Mouse (Mus musculus) heart, embryonic 14.5 days (tissue): ENCODE measurements at regions not wholly inside any gene's neighbourhood (a gene's known extent, or its start where the extent isn't known, plus 50 kb on each side); places are given as distances from the start of the nearest gene placed in this dataset.

Experiments
- ATAC-seq: fragments of 200-750 bp; cut with Nextera tagmentation; 2 replicates; pipeline ENCODE4 v1.8.0; 2017; ENCODE audit warnings: low read depth, moderate TSS enrichment; ENCODE audit not compliant: insufficient number of reproducible peaks, insufficient read depth, low FRiP score
- H3K27ac ChIP-seq, 2 experiments: fragments of 200-500 bp in 1 of 2; fragments of 300-500 bp in 1 of 2; sonication (generic) in 1 of 2; replicated peaks in 1 of 2; 2 replicates each; pipeline ENCODE4 v1.5.1; 2012 to 2014; ENCODE audit warnings: low read depth in 2 of 2, low read length in 2 of 2, control low read depth in 1 of 2, mild to moderate bottlenecking in 1 of 2, mixed read lengths in 1 of 2; ENCODE audit not compliant: control insufficient read depth in 1 of 2, insufficient read depth in 1 of 2
- H3K27me3 ChIP-seq: fragments of 300-500 bp; sonication (generic); 2 replicates; pipeline ENCODE4 v1.6.1; 2014; ENCODE audit warnings: mild to moderate bottlenecking, low read length, control low read depth; ENCODE audit not compliant: control insufficient read depth, insufficient read depth
- H3K36me3 ChIP-seq: fragments of 300-500 bp; sonication (generic); 2 replicates; pipeline ENCODE4 v1.6.1; 2014; ENCODE audit warnings: mild to moderate bottlenecking, control low read depth, low read length, mixed read lengths; ENCODE audit not compliant: control insufficient read depth, insufficient read depth
- H3K4me1 ChIP-seq, 2 experiments: fragments of 200-500 bp in 1 of 2; fragments of 300-500 bp in 1 of 2; sonication (generic) in 1 of 2; 2 replicates each; pipeline ENCODE4 v1.6.1; 2012 to 2014; ENCODE audit warnings: low read length in 2 of 2, control low read depth in 1 of 2, mixed read lengths in 1 of 2; ENCODE audit not compliant: control insufficient read depth in 2 of 2, insufficient read depth in 2 of 2
- H3K4me2 ChIP-seq: fragments of 300-500 bp; sonication (generic); 2 replicates; pipeline ENCODE4 v1.6.1; 2014; ENCODE audit warnings: mild to moderate bottlenecking, low read length
- H3K4me3 ChIP-seq, 2 experiments: fragments of 200-500 bp in 1 of 2; fragments of 300-500 bp in 1 of 2; sonication (generic) in 1 of 2; 2 replicates each; pipeline ENCODE4 v1.5.1; 2012 to 2014; ENCODE audit warnings: low read length in 2 of 2, mild to moderate bottlenecking in 2 of 2, control low read depth in 1 of 2, low read depth in 1 of 2, moderate library complexity in 1 of 2; ENCODE audit not compliant: control insufficient read depth in 1 of 2, insufficient read depth in 1 of 2
- H3K9ac ChIP-seq: fragments of 300-500 bp; sonication (generic); 2 replicates; pipeline ENCODE4 v1.6.1; 2014; ENCODE audit warnings: mild to moderate bottlenecking, low read length
- H3K9me3 ChIP-seq: fragments of 300-500 bp; sonication (generic); 2 replicates; pipeline ENCODE4 v1.6.1; 2016; ENCODE audit warnings: low read length, control low read depth; ENCODE audit not compliant: control insufficient read depth
- WGBS: fragments of 180-500 bp; shearing (Covaris S2); extraction: QIAGEN DNeasy Blood & Tissue Kit; methylation state at CpG from one replicate; pipeline ENCODE4 v1.1.7; 2014; 5-methylcytosine and 5-hydroxymethylcytosine counted together

DNA sequence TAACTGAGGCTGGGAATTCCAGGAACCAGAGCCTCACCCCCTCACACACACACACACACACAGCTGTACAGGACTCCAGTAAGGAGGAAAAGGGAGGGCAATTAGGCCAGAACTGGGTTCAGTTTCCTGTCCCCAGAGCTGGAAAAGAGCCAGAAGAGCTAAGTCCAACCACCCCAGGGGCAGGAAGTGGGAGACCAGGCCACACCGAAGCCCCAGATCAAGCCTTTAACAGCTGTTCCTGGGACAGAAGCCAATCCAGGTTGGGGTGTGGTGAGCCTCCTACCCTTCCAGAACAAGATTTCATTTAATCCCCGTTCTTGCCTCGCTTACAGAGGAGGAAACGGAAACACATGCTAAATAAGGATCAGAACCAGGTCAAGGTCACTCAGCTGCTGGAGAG, 58.1 kb upstream of the Kdm7a start:
- Histone ChIP-seq H3K9me3 (no peaks in the 10 kb centered on the region), H3K4me3 (no peak overlapping the region), H3K27ac (peak overlapping the region in 1 of 2 experiments; percentile 10; a peak in 1 of 4 replicates), H3K36me3 (no peaks in the 10 kb centered on the region), H3K9ac (no peak overlapping the region), H3K4me1 (peaks cover 10 to 11% of the 10 kb centered on the region in 2 experiments; a peak in 2 of 4 replicates), H3K4me2 (no peak overlapping the region), H3K27me3 (no peaks in the 10 kb centered on the region)
- ATAC-seq, result peak; percentile 60; the same call in 1 of the 2 replicates
- WGBS, result 39% methylated on average over 4 of the region's 4 CpGs

DNA sequence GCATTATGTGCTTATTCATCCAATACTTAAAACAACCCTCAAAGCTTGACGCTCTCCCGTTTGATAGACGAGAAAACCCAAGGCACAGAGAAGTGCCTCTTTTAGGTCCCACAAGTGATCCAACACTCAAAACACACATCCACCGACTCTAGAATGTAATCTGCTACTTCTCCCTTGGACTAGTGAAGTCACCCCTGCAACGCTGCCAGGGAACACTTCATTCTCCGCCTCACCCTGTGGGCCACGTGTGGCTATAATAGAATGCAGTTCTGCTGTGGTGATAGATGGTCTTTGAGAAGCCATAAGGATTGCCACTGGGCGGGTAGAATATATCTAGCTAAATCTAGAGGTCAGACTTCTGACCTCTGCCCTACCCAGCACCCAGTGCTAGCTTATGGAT, 57.0 kb upstream of the Kdm7a start:
- 59% methylated on average over 8 of the region's 8 CpGs for WGBS

GRCm38 (mm10) chr6:39261951-39262350, 55.4 kb upstream of the Kdm7a start:
- WGBS, result 73% methylated on average over 8 of the region's 8 CpGs
- H3K27me3 ChIP-seq, result no peaks in the 10 kb centered on the region
- no peaks in the 10 kb centered on the region for H3K9me3 ChIP-seq
- no peak overlapping the region for H3K4me2 ChIP-seq
- H3K4me3 ChIP-seq, result no peak overlapping the region
- no peaks in the 10 kb centered on the region for H3K36me3 ChIP-seq
- H3K4me1 ChIP-seq, result peaks cover 10 to 13% of the 10 kb centered on the region in 2 experiments; a peak in 2 of 4 replicates
- ATAC-seq, result no peak
- no peak overlapping the region for H3K27ac ChIP-seq
- no peak overlapping the region for H3K9ac ChIP-seq

More for the DNA sequence above, 57.0 kb upstream of the Kdm7a start:
- Histone ChIP-seq H3K27ac (no peak overlapping the region), H3K4me1 (peaks cover 10 to 11% of the 10 kb centered on the region in 2 experiments; a peak in 2 of 4 replicates), H3K4me3 (no peak overlapping the region), H3K9ac (no peak overlapping the region), H3K36me3 (no peaks in the 10 kb centered on the region), H3K27me3 (no peaks in the 10 kb centered on the region), H3K4me2 (no peak overlapping the region), H3K9me3 (no peaks in the 10 kb centered on the region)
- ATAC-seq, result no peak

DNA sequence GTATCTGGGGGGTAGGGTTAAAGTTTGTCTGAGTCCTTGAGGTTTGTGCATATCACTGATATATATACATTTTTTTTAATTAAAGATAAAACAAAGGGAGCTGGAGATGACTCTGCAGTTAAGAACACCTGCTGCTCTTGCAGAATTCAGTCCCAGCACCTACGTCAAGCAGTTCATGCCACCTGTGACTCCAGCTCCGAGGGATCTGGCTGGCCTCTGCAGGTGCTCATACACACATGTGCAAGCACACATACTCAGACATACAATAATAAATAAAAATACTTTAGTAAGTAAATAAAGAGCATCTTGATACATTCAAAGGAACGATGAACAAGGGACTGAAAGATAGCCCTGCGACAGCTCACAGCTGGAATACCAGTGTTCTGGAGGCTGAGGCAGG, 53.9 kb upstream of the Kdm7a start:
- ATAC-seq, result no peak
- Histone ChIP-seq H3K9ac (no peak overlapping the region), H3K27me3 (no peaks in the 10 kb centered on the region), H3K4me3 (no peak overlapping the region), H3K27ac (no peak overlapping the region), H3K4me2 (no peak overlapping the region), H3K36me3 (no peaks in the 10 kb centered on the region), H3K4me1 (peaks cover 10 to 16% of the 10 kb centered on the region in 2 experiments; a peak in 2 of 4 replicates), H3K9me3 (no peaks in the 10 kb centered on the region)
- 92% methylated on average over 4 of the region's 4 CpGs for WGBS

DNA sequence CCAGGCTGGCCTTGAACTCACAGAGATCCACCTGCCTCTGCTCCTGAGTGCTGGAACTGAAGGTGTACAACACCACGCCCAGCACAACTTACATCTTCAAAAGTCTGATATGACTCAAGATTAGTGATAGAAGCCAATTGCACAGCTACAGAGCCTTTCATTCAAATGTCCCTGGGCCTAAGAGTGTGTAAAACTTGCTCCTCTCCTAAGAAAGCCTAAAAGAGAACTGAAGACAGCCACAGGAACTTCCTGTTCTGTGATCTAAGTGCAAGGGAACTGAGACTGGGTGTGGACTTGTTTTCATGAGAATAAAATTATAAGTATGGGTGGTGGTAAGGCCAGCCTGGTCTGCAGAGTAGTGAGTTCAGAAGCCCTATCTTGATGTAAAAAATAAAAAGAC, 52.5 kb upstream of the Kdm7a start:
- no peak overlapping the region for H3K9ac ChIP-seq
- 88% methylated on average over 1 of the region's 1 CpGs for WGBS
- no peaks in the 10 kb centered on the region for H3K27me3 ChIP-seq
- H3K9me3 ChIP-seq, result no peaks in the 10 kb centered on the region
- H3K4me2 ChIP-seq, result no peak overlapping the region
- no peaks in the 10 kb centered on the region for H3K36me3 ChIP-seq
- no peak overlapping the region for H3K27ac ChIP-seq
- peaks cover 4 to 8% of the 10 kb centered on the region in 2 experiments; a peak in 1 of 4 replicates for H3K4me1 ChIP-seq
- no peak overlapping the region for H3K4me3 ChIP-seq
- no peak for ATAC-seq

- H3K27me3 ChIP-seq, result no peaks in the 10 kb centered on the region
- no peak overlapping the region for H3K9ac ChIP-seq
- WGBS, result 90% methylated on average over 4 of the region's 4 CpGs
- peaks cover under 1 to 6% of the 10 kb centered on the region in 2 experiments; a peak in 1 of 4 replicates for H3K4me1 ChIP-seq
- no peak overlapping the region for H3K4me3 ChIP-seq
- ATAC-seq, result no peak
- H3K9me3 ChIP-seq, result no peaks in the 10 kb centered on the region
- H3K4me2 ChIP-seq, result no peak overlapping the region
- H3K27ac ChIP-seq, result no peak overlapping the region
- no peaks in the 10 kb centered on the region for H3K36me3 ChIP-seq
Observed at GRCm38 (mm10) chr6:39258656-39259055, 52.1 kb upstream of the Kdm7a start.

GRCm38 (mm10) chr6:39257667-39258395, 51.2 kb upstream of the Kdm7a start:
- 54% methylated on average over 7 of the region's 7 CpGs for WGBS
- no peaks in the 10 kb centered on the region for H3K9me3 ChIP-seq
- H3K4me2 ChIP-seq, result peak overlapping the region; percentile 98
- ATAC-seq, result no peak
- no peaks in the 10 kb centered on the region for H3K27me3 ChIP-seq
- H3K9ac ChIP-seq, result peak overlapping the region; percentile 70
- peak overlapping the region in 1 of 2 experiments; percentile 53; a peak in 2 of 4 replicates for H3K4me3 ChIP-seq
- H3K27ac ChIP-seq, result no peak overlapping the region
- H3K4me1 ChIP-seq, result peaks cover 0 to 6% of the 10 kb centered on the region in 2 experiments; a peak in 1 of 4 replicates
- no peaks in the 10 kb centered on the region for H3K36me3 ChIP-seq
